Mouse (Mus musculus) spleen, adult 2 months (tissue): Measurements from ENCODE around the gene Asap3. TPM values are rescaled to one million over a fixed set of nuclear protein-coding genes. Genes with fewer than 3 reads are reported as not detected.

ENCODE experiments used
- DNase-seq, 2 experiments: peaks; one replicate each; pipeline versions ENCODE4 v3.0.0 to v3.0.0-alpha.2; 2012 to 2021; ENCODE audit warnings: low spot score in 2 of 2, low read depth in 1 of 2
- H3K27ac ChIP-seq: fragments of 200-500 bp; 2 replicates; pipeline ENCODE4 v1.5.1; 2012; ENCODE audit warnings: low read length, inconsistent platforms; ENCODE audit not compliant: insufficient read depth
- H3K27me3 ChIP-seq: fragments of 200-500 bp; 2 replicates; pipeline ENCODE4 v1.6.1; 2012; ENCODE audit warnings: mild to moderate bottlenecking, moderate library complexity, low read length, inconsistent platforms; ENCODE audit not compliant: control insufficient read depth, insufficient read depth
- H3K36me3 ChIP-seq: fragments of 200-500 bp; 2 replicates; pipeline ENCODE4 v1.6.1; 2012; ENCODE audit warnings: mild to moderate bottlenecking, low read length, inconsistent platforms; ENCODE audit not compliant: control insufficient read depth, insufficient read depth
- H3K4me1 ChIP-seq: fragments of 200-500 bp; 2 replicates; pipeline ENCODE4 v1.6.1; 2011; ENCODE audit warnings: inconsistent platforms; ENCODE audit not compliant: control insufficient read depth, insufficient read depth, insufficient read length
- H3K4me3 ChIP-seq: fragments of 200-500 bp; 2 replicates; pipeline ENCODE4 v1.5.1; 2011; ENCODE audit warnings: mild to moderate bottlenecking, inconsistent platforms; ENCODE audit not compliant: insufficient read depth, insufficient read length; ENCODE audit errors: extremely low read depth
- CTCF ChIP-seq: fragments of 200-500 bp; IDR thresholded peaks from 2 replicates; pipeline ENCODE4 v1.5.1; 2011; ENCODE audit warnings: mild to moderate bottlenecking, inconsistent platforms; ENCODE audit not compliant: insufficient read depth, insufficient read length, insufficient replicate concordance; ENCODE audit errors: extremely low read depth
- POLR2A ChIP-seq: fragments of 200-500 bp; IDR thresholded peaks from 2 replicates; pipeline ENCODE4 v1.6.1; 2011; ENCODE audit warnings: low read depth, low read length, inconsistent platforms
- WGBS: fragments of 180-500 bp; shearing (Covaris S2); methylation state at CpG from one replicate; pipeline ENCODE4 v1.1.7; 2018; 5-methylcytosine and 5-hydroxymethylcytosine counted together
- polyA plus RNA-seq: library from polyadenylated mRNA; depleted of rRNA; stranded (reverse); fragments of >200 nt; gene quantifications from 2 replicates; pipeline ENCODE4 v1.2.3, GENCODE M21; 2012

Gene Asap3
- polyA plus RNA-seq, 1 experiment = 2.5 TPM

DNA sequence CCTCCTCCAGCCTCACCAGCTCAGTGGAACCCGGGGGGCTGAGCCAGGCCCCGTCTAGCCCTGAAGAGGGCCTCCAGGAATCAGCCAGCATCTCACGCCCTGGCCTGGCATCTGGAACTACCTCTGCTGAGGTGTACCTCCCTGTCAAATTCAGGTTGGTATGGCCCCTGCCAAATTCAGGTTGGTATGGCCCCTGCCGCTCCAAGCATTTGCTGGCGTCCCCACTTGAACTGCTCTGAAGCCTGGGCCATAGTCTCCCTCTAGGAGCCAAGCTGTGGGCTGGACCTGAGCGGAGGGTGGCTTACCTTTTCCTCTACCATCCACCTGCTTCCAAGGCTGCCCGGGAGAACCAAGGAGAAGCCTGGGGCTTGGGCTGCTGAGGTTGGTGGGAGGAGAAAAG is 36.6 kb downstream of the Asap3 start:
- H3K4me1 ChIP-seq = peaks cover 2% of the 10 kb centered on the region

DNA sequence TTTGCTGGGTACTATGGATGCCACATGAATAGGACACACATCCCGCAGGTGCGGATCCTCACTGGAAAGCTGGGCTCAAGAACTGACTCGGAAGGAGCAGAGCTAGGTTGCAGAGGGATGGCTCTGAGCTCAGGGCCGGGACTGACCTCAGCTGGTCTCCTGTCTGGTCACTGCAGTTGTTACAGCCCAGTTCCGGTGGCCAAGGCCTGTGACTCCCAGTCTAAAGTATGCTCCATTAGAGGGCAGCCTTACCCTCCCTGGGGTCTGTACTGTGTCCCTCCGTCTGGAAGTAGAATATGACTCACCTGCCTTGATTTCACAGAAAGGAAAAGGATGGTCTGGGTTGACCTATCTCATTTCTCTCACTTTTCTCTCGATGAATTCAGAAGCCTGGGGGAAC is 38.0 kb downstream of the Asap3 start:
- no peak overlapping the region for H3K4me3 ChIP-seq
- peaks cover 23% of the 10 kb centered on the region for H3K27me3 ChIP-seq
- H3K27ac ChIP-seq = no peak overlapping the region
- H3K36me3 ChIP-seq = no peaks in the 10 kb centered on the region
- TF ChIP-seq POLR2A = no peak
- no peak for TF ChIP-seq CTCF
- H3K4me1 ChIP-seq = peaks cover 8% of the 10 kb centered on the region
- no peak for DNase-seq
- 68% methylated on average over 7 of the region's 7 CpGs for WGBS

More for the DNA sequence above, 36.6 kb downstream of the Asap3 start:
- Histone ChIP-seq H3K27ac (no peak overlapping the region), H3K27me3 (peaks cover 16% of the 10 kb centered on the region), H3K36me3 (no peaks in the 10 kb centered on the region), H3K4me3 (no peak overlapping the region)
- no peak for DNase-seq
- no peak for TF ChIP-seq POLR2A
- WGBS = 78% methylated on average over 7 of the region's 7 CpGs

DNA sequence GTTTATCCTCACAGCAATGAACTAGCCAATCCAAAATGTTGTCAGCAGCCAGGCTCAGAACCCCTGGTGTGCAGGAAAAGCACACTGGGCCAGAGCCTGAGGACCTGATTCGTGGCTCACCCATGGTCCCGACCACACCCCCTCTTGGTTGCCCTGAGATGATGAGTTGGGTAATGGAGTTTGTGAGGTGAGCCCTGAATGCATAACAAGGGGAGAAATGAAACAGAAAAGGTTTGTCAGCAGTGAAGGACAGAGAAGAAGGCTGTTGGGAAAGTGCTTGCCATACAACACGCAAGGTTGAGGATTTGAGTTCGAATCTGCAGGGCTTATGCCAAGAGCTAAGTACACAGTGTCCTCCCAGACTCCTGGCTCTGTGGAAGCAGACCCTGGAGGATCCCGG is 39.5 kb downstream of the Asap3 start:
- H3K4me3 ChIP-seq = no peak overlapping the region
- H3K27me3 ChIP-seq = peaks cover 27% of the 10 kb centered on the region
- no peak overlapping the region for H3K27ac ChIP-seq
- peaks cover 8% of the 10 kb centered on the region for H3K4me1 ChIP-seq
- TF ChIP-seq CTCF = no peak
- no peak for TF ChIP-seq POLR2A
- H3K36me3 ChIP-seq = no peaks in the 10 kb centered on the region
- no peak for DNase-seq
- 54% methylated on average over 5 of the region's 5 CpGs for whole genome bisulfite sequencing

DNA sequence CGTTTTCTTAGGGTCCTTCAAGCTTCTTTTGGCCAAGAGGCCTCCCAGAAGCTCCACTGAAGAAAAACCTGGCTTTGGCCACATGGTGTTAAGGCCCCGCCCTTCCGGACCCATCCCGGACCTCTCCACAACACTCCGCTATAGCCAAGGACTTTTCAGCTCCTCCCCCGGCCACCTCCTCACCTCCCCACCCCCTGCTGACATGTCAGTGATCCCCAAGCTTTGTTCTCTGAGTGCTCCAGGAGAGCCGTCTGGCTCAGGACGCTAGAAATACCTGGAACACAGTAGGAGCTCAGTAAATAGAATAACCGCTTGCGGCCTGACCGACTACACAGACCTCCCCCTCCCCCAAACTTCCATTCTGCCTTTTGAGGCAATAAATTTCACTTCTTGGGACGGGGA is 40.4 kb downstream of the Asap3 start:
- Histone ChIP-seq H3K4me3 (no peak overlapping the region), H3K4me1 (peaks cover 8% of the 10 kb centered on the region), H3K27ac (no peak overlapping the region), H3K36me3 (no peaks in the 10 kb centered on the region), H3K27me3 (peaks cover 27% of the 10 kb centered on the region)
- no peak for DNase-seq
- WGBS = 11% methylated on average over 12 of the region's 12 CpGs
- no peak for TF ChIP-seq CTCF
- no peak for TF ChIP-seq POLR2A

DNA sequence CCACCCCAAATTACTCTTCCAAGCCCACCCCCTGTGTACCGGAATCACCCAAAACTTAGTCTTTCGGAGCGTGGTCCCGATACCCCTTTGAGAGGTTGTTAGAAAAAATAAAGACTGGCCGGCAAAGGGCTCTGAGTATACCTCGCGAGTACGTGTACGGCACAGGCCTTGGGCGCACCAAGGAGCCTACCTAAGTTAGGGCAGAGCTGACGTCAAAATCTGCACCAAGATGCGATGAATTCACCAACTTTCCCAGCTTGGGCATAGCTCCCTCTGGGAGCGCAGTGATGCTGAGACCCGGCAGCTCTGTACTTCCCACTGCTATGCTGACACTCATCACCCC is 41.2 kb downstream of the Asap3 start:
- Histone ChIP-seq H3K27ac (no peak overlapping the region), H3K4me1 (peaks cover 8% of the 10 kb centered on the region), H3K36me3 (no peaks in the 10 kb centered on the region), H3K27me3 (peaks cover 27% of the 10 kb centered on the region), H3K4me3 (no peak overlapping the region)
- no peak for DNase-seq
- TF ChIP-seq CTCF (no peak), POLR2A (no peak)
- WGBS = 8% methylated on average over 14 of the region's 14 CpGs

GRCm38 (mm10) chr4:136247729-136248463 is 41.7 kb downstream of the Asap3 start, which contains the start of gene Tcea3:
Tcea3 (plus strand) TSS chr4:136247729.
- Histone ChIP-seq H3K4me1 (peaks cover 8% of the 10 kb centered on the region), H3K36me3 (no peaks in the 10 kb centered on the region), H3K4me3 (peak within 1 kb of the TSS; percentile 37), H3K27ac (no peak within 1 kb of the TSS), H3K27me3 (peaks cover 27% of the 10 kb centered on the region)
- whole genome bisulfite sequencing = 3% methylated on average over 46 of the region's 46 CpGs
- TF ChIP-seq CTCF (no peak), POLR2A (no peak)
- no peak for DNase-seq
